Mouse (Mus musculus): ENCODE results near the gene Gm28553.
"Not testable (repeated sequence)": the region's sequence is repeated elsewhere in the genome, so short reads cannot be mapped to it uniquely, and the experiment has no call there.

DNA sequence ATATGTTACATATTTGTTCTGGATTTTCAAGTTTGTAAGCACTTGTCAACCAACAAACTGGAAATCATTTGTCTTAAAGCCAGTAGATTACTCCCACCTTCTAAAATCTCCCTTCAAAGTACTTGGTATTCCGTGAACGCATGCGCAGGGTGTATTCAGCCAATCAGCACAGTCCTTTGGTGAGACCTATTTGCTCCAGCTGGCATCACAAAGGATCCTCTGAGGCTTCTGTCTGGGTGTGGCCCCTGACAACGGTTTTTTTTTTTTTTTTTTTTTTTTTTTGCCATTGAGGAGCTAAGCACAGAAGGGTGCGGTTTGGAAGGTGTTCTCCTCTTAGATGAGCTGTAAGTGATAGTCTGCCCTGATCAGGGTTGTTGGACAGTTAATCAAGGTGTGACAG is at the start of gene Gm28553:
- not testable (repeated sequence) for TF ChIP-seq CTCF (IDR thresholded peaks at IDR 0.05; ENCODE audit: borderline replicate concordance, extremely low read depth, insufficient read depth, insufficient read length); POLR2A (IDR thresholded peaks at IDR 0.05; ENCODE audit: borderline replicate concordance, extremely low read depth, insufficient read depth, insufficient read length, poor library complexity, severe bottlenecking)
